Mouse (Mus musculus): ENCODE measurements around the gene Larp4.

GRCm38 (mm10) chr15:100063229-100063773 lies 93.4 kb downstream of the Larp4 start:
- TF ChIP-seq CTCF (IDR thresholded peaks at IDR 0.05; ENCODE audit: low read depth, low read length) = no peak
- TF ChIP-seq POLR2A (IDR thresholded peaks at IDR 0.05; ENCODE audit: extremely low read depth, insufficient read depth, low read length) = no peak

Data from liver, adult 2 months (tissue).